Mouse (Mus musculus): ENCODE measurements around the gene Ttn. TPM values are rescaled to one million over a fixed set of nuclear protein-coding genes. Genes with fewer than 3 reads are reported as not detected.

Gene Ttn
- total RNA-seq, 2 experiments from 2014 or later = 0.61 to 0.85 TPM

- DNase-seq = no peak
These were observed 20.3 kb downstream of the Ttn start for GRCm38 (mm10) chr2:76962045-76962432.

- no peak for DNase-seq
These were observed 20.8 kb downstream of the Ttn start for GRCm38 (mm10) chr2:76961420-76962044.

GRCm38 (mm10) chr2:76949774-76950173, 32.6 kb downstream of the Ttn start:
- DNase-seq = no peak

DNA sequence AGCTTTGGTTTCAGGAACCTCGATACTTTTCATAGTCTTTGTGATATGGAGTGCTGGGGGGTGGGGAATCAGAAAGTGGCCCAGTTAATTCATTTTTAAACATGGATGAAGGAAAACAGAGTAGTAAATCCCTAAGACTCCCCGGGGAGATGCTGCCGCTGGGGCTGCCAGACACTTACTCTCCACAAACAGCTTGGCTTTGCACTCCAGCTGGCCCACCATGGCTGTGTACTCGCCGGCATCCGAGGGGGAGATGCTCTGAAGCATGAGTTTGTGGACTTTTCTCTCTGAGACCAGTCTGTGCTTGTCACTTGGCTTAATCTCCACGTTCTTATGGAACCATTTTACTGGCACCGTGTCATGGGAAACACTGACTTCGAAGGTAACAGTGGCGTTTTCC, 43.8 kb downstream of the Ttn start:
- no peak for DNase-seq

DNA sequence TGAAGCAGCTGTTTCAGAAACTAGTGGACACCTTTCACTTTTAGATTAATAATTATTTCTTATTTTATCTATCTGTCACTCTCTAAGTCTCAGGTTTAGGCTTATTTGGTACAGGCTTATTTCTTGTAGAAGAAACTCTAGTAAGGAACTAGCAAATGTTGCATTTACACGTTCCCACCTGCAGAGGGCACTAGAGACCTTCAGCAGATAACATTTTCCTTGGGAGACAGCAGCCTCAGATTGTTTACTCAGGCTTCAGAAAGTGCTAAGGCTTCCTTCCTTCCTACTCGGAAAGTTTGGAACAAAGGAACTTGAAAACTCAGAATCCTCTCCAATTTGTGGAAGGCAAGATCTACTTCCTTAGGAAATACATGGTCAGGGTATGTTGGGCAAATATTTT, 52.6 kb downstream of the Ttn start:
- peak; percentile 33 to 52 for DNase-seq

- no peak for DNase-seq
These were observed 53.5 kb downstream of the Ttn start for GRCm38 (mm10) chr2:76928816-76929215.

DNA sequence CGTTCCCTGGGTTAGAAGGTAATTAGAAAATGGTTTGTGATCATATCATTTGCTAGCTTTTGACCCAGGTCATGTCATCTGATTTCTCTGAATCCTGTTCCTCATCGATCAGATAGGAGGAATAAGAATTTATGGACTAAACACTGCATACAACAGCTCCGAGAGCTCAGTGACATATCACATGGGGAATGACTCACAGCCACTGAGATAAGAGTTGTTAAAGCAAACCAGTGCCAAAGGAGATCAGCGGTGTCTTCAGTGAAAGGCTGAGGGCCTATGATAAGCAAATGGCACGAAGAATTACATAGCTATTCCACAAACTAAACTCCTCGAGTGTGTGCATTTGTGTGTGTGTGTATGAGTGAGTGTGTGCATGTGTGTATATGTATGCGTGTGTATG, 54.0 kb downstream of the Ttn start:
- no peak for DNase-seq

DNA sequence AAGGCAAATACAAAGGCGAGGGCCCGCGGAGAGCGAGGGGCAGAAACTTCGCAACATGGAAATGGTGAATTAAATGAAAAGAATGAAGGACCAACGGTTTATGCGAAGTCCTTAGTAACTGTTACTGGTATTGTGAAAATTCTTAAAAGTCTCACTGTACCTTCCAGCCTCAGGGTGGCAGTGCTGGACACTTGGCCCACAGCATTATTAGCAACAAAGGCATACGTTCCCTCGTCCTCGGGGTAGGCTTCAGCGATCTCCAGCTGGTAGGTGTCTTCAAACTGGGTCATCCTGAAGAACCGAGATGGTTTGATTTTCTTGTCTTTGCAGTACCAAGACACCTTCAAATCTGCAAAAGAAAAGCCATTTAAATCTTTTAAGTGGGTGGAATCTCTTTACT, 55.4 kb downstream of the Ttn start:
- DNase-seq = no peak

DNA sequence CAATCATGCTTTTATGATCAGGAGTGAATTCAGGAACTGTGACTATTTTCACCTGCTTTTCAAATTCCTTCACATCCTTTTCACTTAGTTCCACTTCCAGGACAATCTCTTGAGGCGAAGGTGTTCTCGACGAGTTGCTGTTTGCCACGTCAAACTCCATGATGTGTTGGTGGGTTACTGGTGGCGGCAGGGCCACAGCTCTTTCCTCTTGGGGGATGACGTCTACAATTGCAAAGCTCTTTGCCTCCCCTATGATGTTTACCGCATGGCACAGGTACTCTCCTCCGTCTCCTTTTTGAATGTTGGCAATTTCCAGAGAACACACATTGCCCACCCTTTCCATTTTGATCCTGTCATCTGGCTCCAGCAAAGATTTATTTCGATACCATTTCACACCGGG, 67.4 kb downstream of the Ttn start:
- DNase-seq = no peak

GRCm38 (mm10) chr2:76908705-76909457, 73.5 kb downstream of the Ttn start:
- no peak for DNase-seq

DNA sequence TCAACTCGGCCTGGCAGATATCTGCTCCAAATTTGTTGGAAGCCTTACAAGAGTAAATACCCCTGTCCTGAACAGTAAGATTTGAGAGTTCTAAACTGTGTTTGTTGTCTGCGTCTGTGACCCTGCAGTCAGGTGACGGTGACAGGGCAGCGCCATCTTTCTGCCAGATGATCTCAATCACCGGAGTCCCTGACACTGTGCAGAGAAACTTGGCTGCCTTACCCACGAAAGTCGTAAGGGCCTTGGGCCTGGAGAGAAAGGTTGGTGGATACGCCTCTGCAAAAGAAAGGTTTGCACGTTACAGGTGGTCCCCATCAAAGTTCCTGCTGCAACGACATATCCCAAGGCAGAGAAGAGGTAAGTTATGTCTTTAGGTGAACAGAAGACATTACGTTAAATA, 79.0 kb downstream of the Ttn start:
- DNase-seq = no peak

DNA sequence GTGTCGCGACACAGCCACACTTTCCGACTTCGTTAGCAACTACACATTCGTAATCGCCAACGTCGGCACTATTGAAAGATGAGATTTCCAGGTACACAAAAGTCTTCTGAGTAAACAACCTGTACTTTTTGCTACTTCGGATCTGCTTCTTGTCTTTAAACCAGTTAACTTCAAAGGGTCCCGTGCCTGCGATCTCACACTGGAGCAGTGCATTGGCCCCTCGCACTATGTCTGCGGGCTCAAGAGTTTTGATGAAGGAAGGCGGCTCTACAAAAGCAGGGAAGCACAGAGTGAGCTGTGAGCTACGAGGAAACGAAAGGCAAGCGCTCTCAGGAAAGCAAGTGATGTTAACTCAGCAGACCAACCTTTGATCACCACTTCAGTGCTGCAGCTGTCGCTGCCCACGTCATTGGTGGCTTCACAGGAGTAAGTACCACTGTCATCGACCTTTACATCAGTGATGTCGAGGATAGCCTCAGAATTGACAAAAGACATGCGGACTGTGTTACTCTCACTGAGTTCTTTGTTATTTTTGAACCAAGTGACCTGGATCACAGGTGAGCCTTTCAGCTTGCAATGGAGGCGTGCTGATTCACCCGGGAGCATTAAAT, 80.8 kb downstream of the Ttn start:
- no peak for DNase-seq

- no peak for DNase-seq
These were observed 82.5 kb downstream of the Ttn start for GRCm38 (mm10) chr2:76899886-76900285.

- no peak for DNase-seq
These were observed 85.4 kb downstream of the Ttn start for GRCm38 (mm10) chr2:76896990-76897389.

DNA sequence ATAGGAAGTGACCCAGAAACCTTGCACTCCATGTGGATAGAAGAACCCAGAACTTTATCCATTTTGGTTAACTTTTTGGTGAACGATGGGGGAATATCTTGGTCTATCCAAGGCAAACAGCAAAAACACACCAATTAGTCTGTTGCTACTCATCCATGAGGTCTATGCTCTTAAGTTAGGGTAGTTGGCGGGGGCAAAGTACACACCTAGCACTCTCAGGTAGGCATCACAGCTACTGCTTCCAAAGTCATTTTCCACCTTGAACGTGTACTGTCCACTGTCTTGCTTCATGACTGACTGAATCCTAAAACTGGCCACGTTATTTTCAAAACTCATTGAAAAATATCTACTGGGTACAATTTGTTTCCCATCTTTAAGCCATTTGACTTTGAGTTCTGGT, 87.0 kb downstream of the Ttn start:
- no peak for DNase-seq

GRCm38 (mm10) chr2:76888721-76889120, 93.6 kb downstream of the Ttn start:
- no peak for DNase-seq

GRCm38 (mm10) chr2:76885855-76886254, 96.5 kb downstream of the Ttn start:
- DNase-seq = no peak

GRCm38 (mm10) chr2:76881406-76881805, 100.9 kb downstream of the Ttn start:
- no peak for DNase-seq

DNA sequence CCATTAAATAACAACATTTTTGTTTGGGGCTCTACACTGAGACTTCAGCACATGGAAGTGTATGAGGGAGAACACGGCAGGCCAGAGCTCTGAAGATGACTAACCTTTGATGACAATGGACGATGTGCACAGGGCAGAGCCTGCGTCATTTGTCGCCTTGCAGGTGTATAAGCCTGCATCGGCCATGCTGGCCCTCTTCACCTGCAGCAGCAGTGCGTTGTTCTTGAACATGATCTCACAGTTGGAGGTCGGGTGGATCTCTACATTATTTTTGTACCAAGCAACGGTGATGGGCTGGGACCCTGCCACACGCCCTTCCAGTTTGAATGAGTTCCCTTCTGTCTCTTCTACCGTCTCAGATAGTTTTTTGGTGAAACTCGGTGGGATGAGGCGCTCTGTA, 106.8 kb downstream of the Ttn start:
- no peak for DNase-seq

DNA sequence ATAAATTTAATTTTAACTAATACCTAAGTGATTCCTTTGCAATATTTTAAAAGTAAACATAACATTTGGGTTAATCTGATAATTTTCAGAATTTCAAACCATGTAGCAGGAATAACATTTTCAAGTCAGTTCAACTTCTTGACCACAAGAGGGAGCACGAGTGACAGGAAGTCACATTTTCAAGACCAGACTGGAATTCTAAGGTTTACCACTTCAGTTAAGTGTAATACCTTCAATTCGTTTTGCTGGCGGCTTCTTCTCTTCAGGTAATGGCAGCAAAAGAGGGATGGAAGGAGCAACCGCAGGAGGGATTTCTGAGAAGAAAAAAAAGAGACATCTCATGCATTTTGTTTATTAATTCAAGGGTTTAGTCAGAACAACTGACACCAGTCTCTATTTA, 115.4 kb downstream of the Ttn start:
- DNase-seq = peak in 1 of 2 experiments; percentile 2

DNA sequence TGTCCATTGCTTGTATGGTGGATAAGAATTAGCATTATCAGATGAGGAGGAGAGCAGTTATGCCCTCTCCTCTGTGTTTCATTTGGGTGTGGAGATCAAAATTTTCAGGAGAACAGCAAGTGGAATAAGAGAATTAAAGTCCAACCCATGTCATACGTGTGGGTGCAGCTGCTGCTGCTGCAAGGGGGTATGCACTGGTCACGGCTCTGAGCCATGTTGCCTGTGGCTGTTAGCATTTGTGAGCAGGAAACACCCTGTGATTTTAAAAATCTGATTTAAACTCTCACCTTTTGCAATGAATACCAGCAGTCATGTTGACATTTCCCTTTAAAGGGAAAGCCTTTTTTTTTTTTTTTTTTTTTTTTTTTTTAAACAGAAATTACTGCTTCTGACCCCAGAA, 116.8 kb downstream of the Ttn start:
- DNase-seq = no peak

DNA sequence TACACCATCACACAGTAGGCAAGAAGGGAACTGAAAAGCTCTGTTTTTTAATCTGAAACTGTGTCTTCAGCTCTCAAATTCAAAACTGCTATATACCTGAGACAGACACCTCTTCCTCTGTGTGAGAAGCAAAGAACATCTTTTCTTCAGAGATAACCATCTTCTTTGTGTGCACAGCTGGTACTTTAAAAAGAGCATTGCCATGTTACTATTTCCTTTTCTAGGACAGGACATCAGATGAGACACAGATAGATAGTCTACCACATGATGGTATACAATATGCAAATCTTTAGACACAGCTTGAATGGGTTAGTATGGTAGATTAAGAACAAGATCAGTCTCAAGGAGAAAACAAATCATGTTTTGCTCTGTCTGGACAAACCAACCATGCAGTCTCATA, 121.0 kb downstream of the Ttn start:
- DNase-seq = no peak

DNA sequence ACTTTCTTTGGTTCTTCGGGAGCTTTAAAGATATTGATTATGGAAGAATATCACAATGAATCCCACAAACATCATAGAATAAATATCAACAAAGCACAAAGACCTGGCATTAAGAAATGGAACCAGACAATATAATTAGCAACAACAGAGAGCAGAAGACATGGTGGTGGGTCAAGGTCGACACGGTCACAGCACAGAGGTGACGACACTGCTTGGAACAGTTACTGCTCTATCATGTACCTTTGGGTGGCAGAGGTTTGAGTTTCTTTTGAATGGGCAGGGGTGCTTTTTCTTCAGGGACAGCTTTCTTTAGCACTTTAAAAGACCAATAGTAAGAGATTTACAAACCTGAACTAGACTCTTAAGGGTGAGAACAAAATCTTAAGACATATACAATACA, 132.3 kb downstream of the Ttn start:
- DNase-seq = no peak

DNA sequence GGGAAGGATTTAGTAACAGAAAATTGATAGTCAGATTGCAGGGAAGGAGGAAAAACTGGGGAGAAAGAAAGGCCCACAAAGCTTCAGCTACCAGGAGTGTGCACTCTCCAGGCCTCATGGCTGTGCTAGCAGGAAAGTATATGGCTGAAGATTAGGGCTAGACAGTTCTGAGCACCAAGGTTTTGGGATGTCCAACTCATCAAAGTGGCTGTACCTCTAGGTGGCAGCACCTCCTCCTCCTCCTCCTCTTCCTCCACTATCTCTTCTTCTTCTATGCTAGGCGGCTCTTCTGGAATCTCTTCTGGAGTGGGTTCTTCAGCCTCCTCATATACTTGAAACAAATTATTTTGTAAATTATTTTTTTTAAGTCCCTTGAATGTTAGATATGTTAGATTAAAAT, 139.2 kb downstream of the Ttn start:
- DNase-seq = no peak
